Mouse (Mus musculus) lung, postnatal 0 days (tissue): Measurements from ENCODE around the gene Mrm3. TPM values are rescaled to one million over a fixed set of nuclear protein-coding genes. Genes with fewer than 3 reads are reported as not detected.

Experiments used
- ATAC-seq: fragments of 200-750 bp; cut with Nextera tagmentation; 2 replicates; pipeline ENCODE4 v1.8.0; 2017; ENCODE audit warnings: moderate library complexity
- DNase-seq: peaks from one replicate; pipeline ENCODE4 v3.0.0-alpha.2; 2016; ENCODE audit warnings: low spot score
- H3K27ac ChIP-seq: fragments of 300-500 bp; sonication (generic); 2 replicates; pipeline ENCODE4 v1.5.1; 2014; ENCODE audit warnings: antibody characterized with exemption, mild to moderate bottlenecking, low read length, mixed read lengths
- H3K27me3 ChIP-seq: fragments of 300-500 bp; sonication (generic); replicated peaks from 2 replicates; pipeline ENCODE4 v1.6.1; 2014; ENCODE audit warnings: low read length, mixed read lengths; ENCODE audit not compliant: insufficient read depth
- H3K36me3 ChIP-seq: fragments of 300-500 bp; sonication (generic); 2 replicates; pipeline ENCODE4 v1.6.1; 2014; ENCODE audit warnings: low read length, mixed read lengths; ENCODE audit not compliant: insufficient read depth
- H3K4me1 ChIP-seq: fragments of 300-500 bp; sonication (generic); 2 replicates; pipeline ENCODE4 v1.6.1; 2014; ENCODE audit warnings: antibody characterized with exemption, low read depth, low read length, mixed read lengths; ENCODE audit not compliant: insufficient read depth
- H3K4me2 ChIP-seq: fragments of 300-500 bp; sonication (generic); replicated peaks from 2 replicates; pipeline ENCODE4 v1.6.1; 2014; ENCODE audit warnings: low read depth, mild to moderate bottlenecking, low read length, moderate library complexity, mixed read lengths
- H3K4me3 ChIP-seq: fragments of 300-500 bp; sonication (generic); 2 replicates; pipeline ENCODE4 v1.5.1; 2014; ENCODE audit warnings: low read depth, low read length
- H3K9ac ChIP-seq: fragments of 300-500 bp; sonication (generic); replicated peaks from 2 replicates; pipeline ENCODE4 v1.6.1; 2014; ENCODE audit warnings: low read depth, mild to moderate bottlenecking
- H3K9me3 ChIP-seq: fragments of 300-500 bp; sonication (generic); 2 replicates; pipeline ENCODE4 v1.6.1; 2016; ENCODE audit warnings: low read length, mixed read lengths
- CTCF ChIP-seq: IDR thresholded peaks from 2 replicates; pipeline ENCODE4 v1.5.1; 2016; ENCODE audit warnings: antibody characterized with exemption, mild to moderate bottlenecking
- EP300 ChIP-seq: IDR thresholded peaks from 2 replicates; pipeline ENCODE4 v1.6.1; 2016; ENCODE audit warnings: antibody characterized with exemption, mild to moderate bottlenecking, control low read depth
- WGBS: fragments of 180-500 bp; shearing (Covaris S2); extraction: QIAGEN DNeasy Blood & Tissue Kit; methylation state at CpG from one replicate; pipeline ENCODE4 v1.1.7; 2014; 5-methylcytosine and 5-hydroxymethylcytosine counted together
- polyA plus RNA-seq: library from polyadenylated mRNA; unstranded; fragments of >200 nt; fragmentation: Nextera tagmentation; extraction: Ambion mirVana; gene quantifications from 2 replicates; pipeline ENCODE4 v1.2.1, GENCODE M21; 2015

Mrm3 gene
- polyA plus RNA-seq, 1 experiment from 2014 or later = 7.7 TPM

- H3K4me3 ChIP-seq = no peak overlapping the region
- H3K36me3 ChIP-seq = no peaks in the 10 kb centered on the region
- no peak overlapping the region for H3K9ac ChIP-seq
- no peaks in the 10 kb centered on the region for H3K9me3 ChIP-seq
- H3K27me3 ChIP-seq = no peaks in the 10 kb centered on the region
- H3K4me2 ChIP-seq = no peak overlapping the region
- DNase-seq = no peak
- H3K27ac ChIP-seq = no peak overlapping the region
- no peak for ATAC-seq
- no peak for TF ChIP-seq CTCF
- TF ChIP-seq EP300 = no peak
- H3K4me1 ChIP-seq = no peaks in the 10 kb centered on the region
These were observed 2.9 kb downstream of the Mrm3 start for GRCm38 (mm10) chr11:76246439-76246838.

- Histone ChIP-seq H3K9me3 (no peaks in the 10 kb centered on the region), H3K27me3 (no peaks in the 10 kb centered on the region), H3K4me1 (no peaks in the 10 kb centered on the region), H3K36me3 (no peaks in the 10 kb centered on the region), H3K27ac (no peak overlapping the region), H3K4me3 (no peak overlapping the region), H3K9ac (no peak overlapping the region), H3K4me2 (no peak overlapping the region)
- 51% methylated on average over 2 of the region's 2 CpGs for WGBS
- DNase-seq = no peak
- no peak for ATAC-seq
- no peak for TF ChIP-seq EP300
- peak; percentile 21 for TF ChIP-seq CTCF
These were observed 3.7 kb downstream of the Mrm3 start for GRCm38 (mm10) chr11:76247239-76247638.

- Histone ChIP-seq H3K9ac (no peak overlapping the region), H3K4me1 (no peaks in the 10 kb centered on the region), H3K4me3 (no peak overlapping the region), H3K27ac (no peak overlapping the region), H3K9me3 (no peaks in the 10 kb centered on the region), H3K27me3 (no peaks in the 10 kb centered on the region), H3K36me3 (no peaks in the 10 kb centered on the region), H3K4me2 (no peak overlapping the region)
- 56% methylated on average over 3 of the region's 3 CpGs for WGBS
- ATAC-seq (no peak), DNase-seq (no peak)
- TF ChIP-seq EP300 = no peak
- no peak for TF ChIP-seq CTCF
These were observed 8.5 kb downstream of the Mrm3 start for GRCm38 (mm10) chr11:76252036-76252435.

GRCm38 (mm10) chr11:76253145-76253917 is 9.8 kb downstream of the Mrm3 start:
- Histone ChIP-seq H3K4me3 (no peak overlapping the region), H3K4me2 (no peak overlapping the region), H3K9me3 (no peaks in the 10 kb centered on the region), H3K27ac (no peak overlapping the region), H3K9ac (no peak overlapping the region), H3K27me3 (no peaks in the 10 kb centered on the region), H3K4me1 (no peaks in the 10 kb centered on the region), H3K36me3 (no peaks in the 10 kb centered on the region)
- ATAC-seq = peak; percentile 89
- 33% methylated on average over 5 of the region's 5 CpGs for WGBS
- peak; percentile 90 for DNase-seq
- no peak for TF ChIP-seq EP300
- TF ChIP-seq CTCF = peak; percentile 92

GRCm38 (mm10) chr11:76253918-76254264 is 10.4 kb downstream of the Mrm3 start:
- DNase-seq (no peak), ATAC-seq (peak; percentile 48; the same call in 1 of the 2 replicates)
- Histone ChIP-seq H3K27me3 (no peaks in the 10 kb centered on the region), H3K9me3 (no peaks in the 10 kb centered on the region), H3K4me3 (no peak overlapping the region), H3K4me1 (no peaks in the 10 kb centered on the region), H3K4me2 (no peak overlapping the region), H3K9ac (no peak overlapping the region), H3K36me3 (no peaks in the 10 kb centered on the region), H3K27ac (no peak overlapping the region)
- TF ChIP-seq EP300 (no peak), CTCF (no peak)
- 60% methylated on average over 4 of the region's 4 CpGs for WGBS

- 63% methylated on average over 4 of the region's 4 CpGs for WGBS
- Histone ChIP-seq H3K27me3 (no peaks in the 10 kb centered on the region), H3K4me2 (no peak overlapping the region), H3K9ac (no peak overlapping the region), H3K9me3 (no peaks in the 10 kb centered on the region), H3K4me1 (no peaks in the 10 kb centered on the region), H3K27ac (no peak overlapping the region), H3K4me3 (no peak overlapping the region), H3K36me3 (no peaks in the 10 kb centered on the region)
- ATAC-seq = no peak; the same call in 1 of the 2 replicates
- TF ChIP-seq EP300 (no peak), CTCF (no peak)
- DNase-seq = peak; percentile 25
These were observed 12.0 kb downstream of the Mrm3 start for GRCm38 (mm10) chr11:76255431-76256001.
